Mouse (Mus musculus) brain, adult 10 weeks (tissue): ENCODE measurements around the gene Kyat1. TPM values are rescaled to one million over a fixed set of nuclear protein-coding genes. Genes with fewer than 3 reads are reported as not detected.

ENCODE experiments used
- polyA plus RNA-seq: library from polyadenylated mRNA; stranded (reverse); fragments of 350-450 nt; fragmentation: Illumina TruSeq; extraction: RNeasy Lipid Tissue Mini Kit (QIAGEN cat#74804); gene quantifications from one replicate; pipeline ENCODE4 v1.2.3, GENCODE M21; 2015; ENCODE audit warnings: low read depth, low replicate concordance

Gene Kyat1
- 15.7 TPM for polyA plus RNA-seq

GRCm38 (mm10) chr2:30205629-30206357 lies at the start of gene Kyat1:
Gene Kyat1 (minus strand): TSS chr2:30205847.

GRCm38 (mm10) chr2:30240267-30240666 lies 34.6 kb upstream of the Kyat1 start, which contains the start of gene Gm28035:
Gene Gm28035 (plus strand): TSS chr2:30240567.

GRCm38 (mm10) chr2:30237199-30237880 lies 31.7 kb upstream of the Kyat1 start, which contains the start of gene Lrrc8a:
Gene Lrrc8a (plus strand): TSS chr2:30237715.

GRCm38 (mm10) chr2:30177700-30178675 lies 27.7 kb downstream of the Kyat1 start, which contains the start of gene Spout1:
Gene Spout1 (minus strand): TSS chr2:30178459.

GRCm38 (mm10) chr2:30171371-30171996 lies 34.2 kb downstream of the Kyat1 start, which contains the start of gene Endog:
Gene Endog (plus strand): TSS chr2:30171493.

Other genes with a start within 250 kb of the Kyat1 start
- gene Sptan1, start 240.3 kb downstream of the Kyat1 start, polyA plus RNA-seq, result 440 TPM
- gene Wdr34, start 157.0 kb downstream of the Kyat1 start, polyA plus RNA-seq, result 38.2 TPM
- 242 TPM for gene Set, start 148.5 kb downstream of the Kyat1 start, polyA plus RNA-seq
- 1.4 TPM for gene Pkn3, start 128.2 kb downstream of the Kyat1 start, polyA plus RNA-seq
- gene Zdhhc12, start 112.2 kb downstream of the Kyat1 start, polyA plus RNA-seq, result 7.5 TPM
- 100 TPM for gene Zer1, start 81.3 kb downstream of the Kyat1 start, polyA plus RNA-seq
- gene Tbc1d13, start 72.1 kb downstream of the Kyat1 start, polyA plus RNA-seq, result 34.8 TPM
- 23.6 TPM for gene Endog, start 34.4 kb downstream of the Kyat1 start, polyA plus RNA-seq
- gene Spout1, start 27.4 kb downstream of the Kyat1 start, polyA plus RNA-seq, result 42.4 TPM
- gene Lrrc8a, start 31.9 kb upstream of the Kyat1 start, polyA plus RNA-seq, result 21.0 TPM
- gene Gm28035, start 34.7 kb upstream of the Kyat1 start, polyA plus RNA-seq, result 4.9 TPM
- gene Phyhd1, start 60.4 kb upstream of the Kyat1 start, polyA plus RNA-seq, result 26.0 TPM
- gene Gm28038, start 75.2 kb upstream of the Kyat1 start, polyA plus RNA-seq, result not detected
- gene Dolk, start 80.5 kb upstream of the Kyat1 start, polyA plus RNA-seq, result 21.6 TPM
- gene Nup188, start 80.5 kb upstream of the Kyat1 start, polyA plus RNA-seq, result 8.6 TPM
- 272 TPM for gene Sh3glb2, start 153.5 kb upstream of the Kyat1 start, polyA plus RNA-seq
- gene Miga2, start 158.4 kb upstream of the Kyat1 start, polyA plus RNA-seq, result 62.1 TPM
- 20.7 TPM for gene Dolpp1, start 186.4 kb upstream of the Kyat1 start, polyA plus RNA-seq
- 31.3 TPM for gene Crat, start 210.0 kb upstream of the Kyat1 start, polyA plus RNA-seq
- 190 TPM for gene Ptpa, start 210.2 kb upstream of the Kyat1 start, polyA plus RNA-seq